Mouse (Mus musculus) liver, postnatal 0 days (tissue): Measurements from ENCODE around the gene Mtpn. TPM values are rescaled to one million over a fixed set of nuclear protein-coding genes. Genes with fewer than 3 reads are reported as not detected.

Experiments
- ATAC-seq: fragments of 200-750 bp; cut with Nextera tagmentation; 2 replicates; pipeline ENCODE4 v1.8.0; 2017; ENCODE audit warnings: mild to moderate bottlenecking, moderate library complexity
- DNase-seq: peaks from one replicate; pipeline ENCODE4 v3.0.0-alpha.2; 2016
- H3K27ac ChIP-seq: fragments of 300-500 bp; sonication (generic); 2 replicates; pipeline ENCODE4 v1.5.1; 2014; ENCODE audit warnings: antibody characterized with exemption, moderate library complexity, mild to moderate bottlenecking, low read depth
- H3K27me3 ChIP-seq: fragments of 300-500 bp; sonication (generic); 2 replicates; pipeline ENCODE4 v1.6.1; 2014; ENCODE audit warnings: low read length, control low read depth, mixed read lengths; ENCODE audit not compliant: insufficient read depth
- H3K36me3 ChIP-seq: fragments of 300-500 bp; sonication (generic); replicated peaks from 2 replicates; pipeline ENCODE4 v1.6.1; 2014; ENCODE audit warnings: mild to moderate bottlenecking, control low read depth, low read length, moderate library complexity, mixed read lengths; ENCODE audit not compliant: insufficient read depth
- H3K4me1 ChIP-seq: fragments of 300-500 bp; sonication (generic); 2 replicates; pipeline ENCODE4 v1.6.1; 2014; ENCODE audit warnings: antibody characterized with exemption, mild to moderate bottlenecking, control low read depth; ENCODE audit not compliant: insufficient read depth
- H3K4me2 ChIP-seq: fragments of 300-500 bp; sonication (generic); 2 replicates; pipeline ENCODE4 v1.6.1; 2014; ENCODE audit warnings: low read depth, mild to moderate bottlenecking, low read length, moderate library complexity, mixed read lengths
- H3K4me3 ChIP-seq: fragments of 300-500 bp; sonication (generic); 2 replicates; pipeline ENCODE4 v1.5.1; 2014; ENCODE audit warnings: low read depth, low read length
- H3K9ac ChIP-seq: fragments of 300-500 bp; sonication (generic); replicated peaks from 2 replicates; pipeline ENCODE4 v1.6.1; 2014; ENCODE audit warnings: mild to moderate bottlenecking, moderate library complexity
- H3K9me3 ChIP-seq: fragments of 300-500 bp; sonication (generic); 2 replicates; pipeline ENCODE4 v1.6.1; 2016; ENCODE audit warnings: mild to moderate bottlenecking, control low read depth, low read length, mixed read lengths
- CTCF ChIP-seq: sonication (generic); IDR thresholded peaks from 2 replicates; pipeline ENCODE4 v1.5.1; 2016; ENCODE audit warnings: antibody characterized with exemption, low read depth
- EP300 ChIP-seq: IDR thresholded peaks from 2 replicates; pipeline ENCODE4 v1.6.1; 2016; ENCODE audit warnings: antibody characterized with exemption, low read depth, mild to moderate bottlenecking
- WGBS: fragments of 180-500 bp; shearing (Covaris S2); extraction: QIAGEN DNeasy Blood & Tissue Kit; methylation state at CpG from one replicate; pipeline ENCODE4 v1.1.7; 2014; ENCODE audit not compliant: insufficient replicate concordance; 5-methylcytosine and 5-hydroxymethylcytosine counted together
- microRNA-seq: library from miRNA; unstranded; fragments of <30 nt; microRNA quantifications from one replicate; pipeline ENCODE4, GENCODE M21; 2016
- polyA plus RNA-seq: library from polyadenylated mRNA; unstranded; fragments of >200 nt; fragmentation: Nextera tagmentation; extraction: Ambion mirVana; gene quantifications from 2 replicates; pipeline ENCODE4 v1.2.1, GENCODE M21; 2015

The Mtpn gene
- polyA plus RNA-seq, 1 experiment from 2014 or later: 40.4 TPM

GRCm38 (mm10) chr6:35462484-35462883 is 77.2 kb downstream of the Mtpn start:
- Histone ChIP-seq H3K4me1 (no peaks in the 10 kb centered on the region), H3K4me3 (no peak overlapping the region), H3K9ac (no peak overlapping the region), H3K27ac (no peak overlapping the region), H3K9me3 (0 out of 2 replicates have a peak, but pooled peaks cover 3% of the 10 kb centered on the region), H3K27me3 (no peaks in the 10 kb centered on the region), H3K36me3 (no peaks in the 10 kb centered on the region), H3K4me2 (no peak overlapping the region)
- ATAC-seq (no peak), DNase-seq (no peak)
- no peak for TF ChIP-seq CTCF
- no peak for TF ChIP-seq EP300
- 79% methylated on average over 1 of the region's 1 CpGs for WGBS

Small RNA genes lying within 50 kb of the gene (microRNA-seq; reads per million reads assigned to microRNA genes)
- not detected for gene Gm23053

Other genes with a start within 250 kb of the Mtpn start
- 0.02 TPM in 1 of 2 replicates, not detected in the other for gene Slc13a4, start 231.8 kb downstream of the Mtpn start, polyA plus RNA-seq
- 0.26 and 1.1 TPM in 2 replicates for gene Fam180a, start 213.7 kb downstream of the Mtpn start, polyA plus RNA-seq